Mouse (Mus musculus) liver, postnatal 0 days (tissue): ENCODE data around the gene Hikeshi. TPM values are rescaled to one million over a fixed set of nuclear protein-coding genes. Genes with fewer than 3 reads are reported as not detected.

Experiments
- ATAC-seq: fragments of 200-750 bp; cut with Nextera tagmentation; 2 replicates; pipeline ENCODE4 v1.8.0; 2017; ENCODE audit warnings: mild to moderate bottlenecking, moderate library complexity
- DNase-seq: peaks from one replicate; pipeline ENCODE4 v3.0.0-alpha.2; 2016
- H3K27ac ChIP-seq: fragments of 300-500 bp; sonication (generic); 2 replicates; pipeline ENCODE4 v1.5.1; 2014; ENCODE audit warnings: antibody characterized with exemption, moderate library complexity, mild to moderate bottlenecking, low read depth
- H3K27me3 ChIP-seq: fragments of 300-500 bp; sonication (generic); 2 replicates; pipeline ENCODE4 v1.6.1; 2014; ENCODE audit warnings: low read length, control low read depth, mixed read lengths; ENCODE audit not compliant: insufficient read depth
- H3K36me3 ChIP-seq: fragments of 300-500 bp; sonication (generic); replicated peaks from 2 replicates; pipeline ENCODE4 v1.6.1; 2014; ENCODE audit warnings: mild to moderate bottlenecking, control low read depth, low read length, moderate library complexity, mixed read lengths; ENCODE audit not compliant: insufficient read depth
- H3K4me1 ChIP-seq: fragments of 300-500 bp; sonication (generic); 2 replicates; pipeline ENCODE4 v1.6.1; 2014; ENCODE audit warnings: antibody characterized with exemption, mild to moderate bottlenecking, control low read depth; ENCODE audit not compliant: insufficient read depth
- H3K4me2 ChIP-seq: fragments of 300-500 bp; sonication (generic); 2 replicates; pipeline ENCODE4 v1.6.1; 2014; ENCODE audit warnings: low read depth, mild to moderate bottlenecking, low read length, moderate library complexity, mixed read lengths
- H3K4me3 ChIP-seq: fragments of 300-500 bp; sonication (generic); 2 replicates; pipeline ENCODE4 v1.5.1; 2014; ENCODE audit warnings: low read depth, low read length
- H3K9ac ChIP-seq: fragments of 300-500 bp; sonication (generic); replicated peaks from 2 replicates; pipeline ENCODE4 v1.6.1; 2014; ENCODE audit warnings: mild to moderate bottlenecking, moderate library complexity
- H3K9me3 ChIP-seq: fragments of 300-500 bp; sonication (generic); 2 replicates; pipeline ENCODE4 v1.6.1; 2016; ENCODE audit warnings: mild to moderate bottlenecking, control low read depth, low read length, mixed read lengths
- CTCF ChIP-seq: sonication (generic); IDR thresholded peaks from 2 replicates; pipeline ENCODE4 v1.5.1; 2016; ENCODE audit warnings: antibody characterized with exemption, low read depth
- EP300 ChIP-seq: IDR thresholded peaks from 2 replicates; pipeline ENCODE4 v1.6.1; 2016; ENCODE audit warnings: antibody characterized with exemption, low read depth, mild to moderate bottlenecking
- WGBS: fragments of 180-500 bp; shearing (Covaris S2); extraction: QIAGEN DNeasy Blood & Tissue Kit; methylation state at CpG from one replicate; pipeline ENCODE4 v1.1.7; 2014; ENCODE audit not compliant: insufficient replicate concordance; 5-methylcytosine and 5-hydroxymethylcytosine counted together
- polyA plus RNA-seq: library from polyadenylated mRNA; unstranded; fragments of >200 nt; fragmentation: Nextera tagmentation; extraction: Ambion mirVana; gene quantifications from 2 replicates; pipeline ENCODE4 v1.2.1, GENCODE M21; 2015

The Hikeshi gene
- polyA plus RNA-seq, 1 experiment from 2014 or later: 41.3 TPM

DNA sequence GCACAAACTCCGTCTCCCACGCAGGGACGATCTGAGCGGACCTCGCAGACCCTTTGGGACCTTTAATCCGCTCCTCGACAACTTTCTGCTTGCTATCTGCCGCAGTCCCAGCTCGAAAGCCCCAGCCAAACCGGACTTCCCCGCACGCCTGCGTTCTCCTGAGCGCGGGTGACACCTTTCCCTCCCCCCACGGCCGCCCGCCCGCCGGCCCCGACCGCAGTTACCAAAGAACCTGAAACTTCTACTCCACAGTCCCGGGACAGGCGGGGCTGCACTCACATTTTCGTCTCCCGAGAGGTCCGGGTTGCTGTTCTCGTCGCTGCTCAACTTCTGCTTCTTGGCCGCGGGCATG lies 39.1 kb upstream of the Hikeshi start:
- H3K27me3 ChIP-seq: no peaks in the 10 kb centered on the region
- H3K9ac ChIP-seq: peak overlapping the region; percentile 96
- peaks cover 11% of the 10 kb centered on the region for H3K4me1 ChIP-seq
- peak overlapping the region; percentile 97 for H3K4me3 ChIP-seq
- peak; percentile 47 for ATAC-seq
- peak overlapping the region; percentile 76 for H3K4me2 ChIP-seq
- H3K9me3 ChIP-seq: no peaks in the 10 kb centered on the region
- under 1% methylated on average over 31 of the region's 31 CpGs for WGBS
- TF ChIP-seq EP300 (no peak), CTCF (no peak)
- DNase-seq: no peak
- peak overlapping the region; percentile 100 for H3K27ac ChIP-seq
- peaks cover 16% of the 10 kb centered on the region for H3K36me3 ChIP-seq

DNA sequence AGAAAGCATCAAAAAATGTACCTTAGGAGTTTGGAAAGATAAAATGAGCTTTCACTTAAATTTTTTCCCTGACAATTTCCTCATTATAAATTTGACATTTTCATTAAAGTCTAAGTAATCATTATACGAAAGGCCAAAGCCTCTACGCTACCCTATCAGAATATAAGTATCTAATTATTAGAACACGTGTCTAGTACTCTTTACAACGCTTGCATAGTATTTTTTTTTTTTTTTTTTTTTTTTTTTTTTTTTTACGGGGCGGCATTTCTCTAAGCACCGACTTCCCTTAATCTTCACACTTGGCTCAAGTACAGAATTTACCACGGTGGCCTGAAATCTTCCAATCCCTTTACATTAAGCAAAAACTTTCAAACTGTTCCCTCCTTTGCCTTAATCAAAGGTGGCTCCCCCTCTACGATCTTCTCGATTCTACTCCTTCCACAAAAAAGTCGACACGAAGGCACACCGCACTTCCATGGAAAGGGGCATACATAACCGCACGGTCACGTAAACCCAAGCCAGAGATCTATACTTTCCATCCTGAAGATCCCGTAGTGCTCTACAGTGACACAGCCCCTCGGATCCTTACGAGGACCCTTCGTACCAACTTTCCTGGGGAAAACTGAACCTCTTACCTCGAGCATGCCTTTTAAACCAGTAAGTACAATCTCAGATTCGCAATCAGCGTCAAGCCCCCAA lies 38.6 kb upstream of the Hikeshi start:
- WGBS: 3% methylated on average over 23 of the region's 23 CpGs
- Histone ChIP-seq H3K9ac (peak overlapping the region; percentile 96), H3K27me3 (no peaks in the 10 kb centered on the region), H3K9me3 (no peaks in the 10 kb centered on the region), H3K4me3 (peak overlapping the region; percentile 97), H3K4me2 (peak overlapping the region; percentile 76), H3K27ac (peak overlapping the region; percentile 100), H3K4me1 (peaks cover 11% of the 10 kb centered on the region), H3K36me3 (peaks cover 16% of the 10 kb centered on the region)
- TF ChIP-seq CTCF (no peak), EP300 (no peak)
- DNase-seq: peak; percentile 33
- no peak for ATAC-seq

DNA sequence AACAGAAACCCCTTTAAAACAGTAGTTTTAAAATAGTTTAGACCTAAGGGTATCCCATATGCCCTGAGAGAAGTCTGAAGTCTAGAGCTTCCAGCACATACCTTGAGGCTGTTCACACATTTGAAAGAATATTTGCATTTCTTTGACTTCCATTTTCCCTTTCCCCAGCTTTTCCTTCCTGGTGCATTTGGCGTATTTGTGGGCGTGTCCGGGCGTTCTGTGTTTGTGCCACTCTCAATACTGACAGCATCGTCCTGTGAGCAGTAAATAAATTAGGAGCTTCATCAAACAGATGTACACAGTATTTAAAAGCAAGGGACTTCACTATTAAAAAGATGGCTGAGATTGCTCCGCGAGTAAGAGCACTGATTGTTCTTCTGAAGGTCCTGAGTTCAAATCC lies 35.8 kb upstream of the Hikeshi start:
- ATAC-seq: no peak

DNA sequence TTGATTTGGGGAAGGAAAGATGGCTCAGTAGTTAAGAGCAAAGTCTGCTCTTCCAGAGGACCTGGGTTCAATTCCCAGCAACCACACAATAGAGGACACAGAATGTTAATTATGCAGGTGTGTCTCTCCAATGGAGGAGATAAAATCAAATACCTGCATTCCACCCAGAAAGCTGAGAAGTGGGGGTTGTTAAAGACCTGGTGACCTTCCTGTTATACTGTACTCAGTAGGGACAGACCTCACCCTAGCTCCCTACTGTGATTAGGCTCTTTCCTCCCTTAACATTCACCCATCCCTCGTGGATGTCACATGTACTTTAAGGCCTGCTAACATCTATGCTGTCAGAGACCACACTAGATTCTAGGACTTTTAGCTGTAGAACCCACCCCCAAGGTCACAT lies 34.6 kb upstream of the Hikeshi start:
- no peak overlapping the region for H3K4me2 ChIP-seq
- 0 out of 2 replicates have a peak, but pooled peaks cover 5% of the 10 kb centered on the region for H3K9me3 ChIP-seq
- H3K4me1 ChIP-seq: peaks cover 7% of the 10 kb centered on the region; the same call in 1 of the 2 replicates
- no peak for TF ChIP-seq EP300
- TF ChIP-seq CTCF: no peak
- no peak overlapping the region for H3K4me3 ChIP-seq
- 88% methylated on average over 1 of the region's 1 CpGs for WGBS
- H3K9ac ChIP-seq: no peak overlapping the region
- ATAC-seq (no peak), DNase-seq (no peak)
- no peaks in the 10 kb centered on the region for H3K27me3 ChIP-seq
- H3K36me3 ChIP-seq: peaks cover 48% of the 10 kb centered on the region
- H3K27ac ChIP-seq: no peak overlapping the region

More for the DNA sequence above, 35.8 kb upstream of the Hikeshi start:
- Histone ChIP-seq H3K27ac (no peak overlapping the region), H3K9ac (no peak overlapping the region), H3K27me3 (no peaks in the 10 kb centered on the region), H3K36me3 (peaks cover 39% of the 10 kb centered on the region), H3K4me1 (peaks cover 10% of the 10 kb centered on the region), H3K4me3 (no peak overlapping the region), H3K9me3 (0 out of 2 replicates have a peak, but pooled peaks cover 5% of the 10 kb centered on the region), H3K4me2 (no peak overlapping the region)
- 93% methylated on average over 7 of the region's 7 CpGs for WGBS
- DNase-seq: no peak
- TF ChIP-seq EP300: no peak
- no peak for TF ChIP-seq CTCF

GRCm38 (mm10) chr7:89967235-89967634 lies 26.2 kb upstream of the Hikeshi start:
- no peak overlapping the region for H3K9ac ChIP-seq
- no peak for ATAC-seq
- DNase-seq: no peak
- H3K4me3 ChIP-seq: no peak overlapping the region
- TF ChIP-seq CTCF: no peak
- no peak for TF ChIP-seq EP300
- no peaks in the 10 kb centered on the region; the same call in 1 of the 2 replicates for H3K4me1 ChIP-seq
- WGBS: 58% methylated on average over 2 of the region's 2 CpGs
- H3K9me3 ChIP-seq: no peaks in the 10 kb centered on the region
- H3K27me3 ChIP-seq: no peaks in the 10 kb centered on the region
- peaks cover 68% of the 10 kb centered on the region for H3K36me3 ChIP-seq
- no peak overlapping the region for H3K4me2 ChIP-seq
- no peak overlapping the region for H3K27ac ChIP-seq

GRCm38 (mm10) chr7:89966771-89967170 lies 25.8 kb upstream of the Hikeshi start:
- no peak for TF ChIP-seq CTCF
- no peak for TF ChIP-seq EP300
- WGBS: 67% methylated on average over 1 of the region's 1 CpGs
- H3K36me3 ChIP-seq: peaks cover 67% of the 10 kb centered on the region

More at GRCm38 (mm10) chr7:89966771-89967170, 25.8 kb upstream of the Hikeshi start:
- ATAC-seq (no peak), DNase-seq (no peak)
- H3K27ac ChIP-seq: no peak overlapping the region
- H3K27me3 ChIP-seq: no peaks in the 10 kb centered on the region
- H3K4me1 ChIP-seq: no peaks in the 10 kb centered on the region; the same call in 1 of the 2 replicates
- H3K9me3 ChIP-seq: no peaks in the 10 kb centered on the region
- H3K4me2 ChIP-seq: no peak overlapping the region
- no peak overlapping the region for H3K4me3 ChIP-seq
- H3K9ac ChIP-seq: no peak overlapping the region
